Mouse (Mus musculus) neutrophil, adult 5-6 weeks (primary cell): ENCODE data around the gene Abhd12. TPM values are rescaled to one million over a fixed set of nuclear protein-coding genes. Genes with fewer than 3 reads are reported as not detected.

Experiments used
- ATAC-seq: fragments of 151-379, 151-347 bp; 2 replicates; pipeline ENCODE4 v1.8.0; 2017; ENCODE audit warnings: mild to moderate bottlenecking, moderate TSS enrichment; ENCODE audit not compliant: insufficient number of reproducible peaks, poor library complexity, low FRiP score, severe bottlenecking; ENCODE audit errors: extremely low read depth
- total RNA-seq: library from RNA; stranded (forward); fragments of 200-1000 nt; gene quantifications from 2 replicates; pipeline ENCODE4 v1.2.3, GENCODE M21; 2017

Gene Abhd12
- total RNA-seq, 1 experiment from 2014 or later = 55.6 TPM

DNA sequence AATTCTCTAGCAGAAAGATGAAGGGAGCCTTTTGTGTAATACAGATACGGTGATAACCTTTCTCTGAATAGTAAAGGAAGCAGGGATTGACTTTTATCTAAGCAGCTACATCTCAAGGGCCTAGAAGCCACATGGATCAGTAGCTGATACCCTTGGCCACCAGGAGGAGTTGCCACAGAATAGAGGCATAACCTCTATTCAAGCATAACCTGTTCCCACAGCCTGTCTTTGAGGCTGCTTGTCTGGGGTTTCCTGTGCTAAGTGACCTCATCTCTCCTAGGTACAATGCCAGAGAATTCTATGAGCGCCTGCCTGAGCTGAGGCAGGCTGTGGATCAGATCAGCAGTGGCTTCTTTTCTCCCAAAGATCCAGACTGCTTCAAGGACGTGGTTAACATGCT, 76.4 kb downstream of the Abhd12 start:
- ATAC-seq = peak; percentile 24; the same call in 1 of the 2 replicates

DNA sequence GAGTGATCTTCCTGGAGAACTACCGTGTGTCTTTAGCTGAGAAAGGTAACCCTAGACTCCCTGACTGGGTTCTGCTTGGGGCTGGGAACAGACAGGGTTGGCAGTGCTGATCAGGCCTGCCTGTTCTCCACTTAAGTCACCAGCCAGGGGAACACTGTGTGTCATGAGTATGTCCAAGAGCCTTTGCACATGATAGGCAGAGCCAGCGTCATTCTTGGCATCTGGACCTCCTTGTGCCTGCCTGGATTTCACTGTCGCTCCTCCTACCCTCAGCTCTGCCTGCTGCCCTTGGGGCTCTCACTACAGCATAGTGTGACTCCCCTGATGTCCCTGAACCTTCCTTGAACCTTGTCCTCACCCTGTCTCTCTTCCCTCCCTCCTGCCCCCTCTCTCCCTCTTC, 78.1 kb downstream of the Abhd12 start:
- no peak for ATAC-seq

DNA sequence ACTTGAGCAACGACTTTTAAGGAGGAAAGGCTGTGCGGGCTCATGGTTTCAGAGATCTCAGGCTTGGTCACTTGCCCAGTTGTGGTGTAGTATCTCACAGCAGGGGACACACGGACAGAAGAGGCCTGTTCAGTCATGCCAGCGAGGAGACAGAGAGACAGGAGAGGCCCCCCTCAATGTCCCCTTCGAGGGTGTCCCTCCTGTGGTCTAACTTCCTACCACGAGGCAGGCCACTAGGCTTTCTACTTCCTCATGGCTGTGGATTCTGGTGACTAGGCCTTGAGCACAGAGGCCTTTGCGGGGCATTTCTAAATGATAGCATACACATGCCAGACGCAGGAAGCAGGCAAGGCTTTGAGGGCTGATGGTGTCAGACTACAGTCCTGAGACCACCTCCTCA, 81.6 kb downstream of the Abhd12 start:
- ATAC-seq = no peak

DNA sequence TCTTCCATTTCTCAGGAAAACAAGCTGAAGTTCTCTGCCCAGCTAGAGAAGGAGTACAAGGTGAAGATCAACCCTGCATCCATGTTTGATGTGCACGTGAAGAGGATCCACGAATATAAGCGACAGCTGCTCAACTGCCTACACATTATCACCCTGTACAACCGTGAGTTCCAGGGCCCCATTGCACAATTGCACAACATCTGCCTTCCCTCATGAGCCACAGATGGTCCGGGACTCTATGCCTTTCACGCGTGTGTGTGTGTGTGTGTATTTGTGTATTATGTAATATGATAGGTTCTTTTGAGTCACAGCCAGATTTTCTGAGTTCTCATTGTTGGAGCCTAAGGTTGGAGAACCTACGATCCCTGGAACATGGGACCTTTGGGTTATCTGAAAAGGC, 83.8 kb downstream of the Abhd12 start:
- no peak for ATAC-seq

DNA sequence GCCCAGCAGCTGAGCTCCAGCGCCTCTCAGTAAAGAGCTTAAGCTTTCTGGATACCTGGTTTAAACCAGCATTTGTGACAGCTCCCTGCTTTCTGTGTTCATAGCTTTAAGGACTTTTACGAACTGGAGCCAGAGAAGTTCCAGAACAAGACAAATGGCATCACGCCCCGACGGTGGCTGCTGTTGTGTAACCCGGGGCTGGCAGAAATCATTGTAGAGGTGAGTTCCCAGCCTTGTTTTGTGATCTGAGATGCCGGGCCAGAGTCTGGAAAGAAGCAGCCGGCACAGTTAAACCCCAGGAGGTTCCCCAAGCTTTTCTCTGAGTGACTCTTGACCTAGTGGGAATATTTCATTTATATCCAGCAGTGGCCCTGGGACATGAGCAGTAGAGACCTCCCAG, 85.8 kb downstream of the Abhd12 start:
- no peak for ATAC-seq

DNA sequence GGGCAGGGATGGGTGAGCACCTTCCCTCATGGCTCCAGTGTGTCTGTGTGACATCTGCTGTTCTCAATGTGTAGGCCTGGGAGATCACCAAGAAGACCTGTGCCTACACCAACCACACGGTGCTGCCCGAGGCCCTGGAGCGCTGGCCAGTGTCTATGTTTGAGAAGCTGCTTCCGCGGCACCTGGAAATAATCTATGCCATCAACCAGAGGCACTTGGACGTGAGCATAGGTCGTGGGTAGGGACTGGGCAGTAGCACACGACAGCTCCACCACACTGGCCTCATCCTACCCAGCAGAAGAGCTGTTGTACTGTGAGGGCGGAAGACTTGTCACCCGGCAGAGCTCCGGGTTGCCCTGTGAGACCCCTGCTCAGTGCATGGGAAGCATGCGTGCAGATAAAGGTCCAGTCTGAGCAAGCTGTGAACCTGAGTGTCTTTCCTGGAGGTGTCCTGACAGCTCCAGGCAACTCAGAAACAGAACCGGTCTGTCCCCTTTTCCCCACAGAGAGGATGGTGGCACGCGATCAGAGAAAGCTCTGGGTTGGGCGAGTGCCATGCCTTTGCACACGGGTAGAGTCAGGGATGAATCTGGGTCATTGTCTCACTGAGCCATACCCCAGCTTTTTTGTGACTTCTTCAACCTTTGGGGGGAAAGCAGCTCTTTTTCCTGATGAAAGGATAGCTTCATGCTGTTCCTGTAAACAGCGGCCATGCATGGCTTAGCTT, 87.7 kb downstream of the Abhd12 start:
- ATAC-seq = no peak

DNA sequence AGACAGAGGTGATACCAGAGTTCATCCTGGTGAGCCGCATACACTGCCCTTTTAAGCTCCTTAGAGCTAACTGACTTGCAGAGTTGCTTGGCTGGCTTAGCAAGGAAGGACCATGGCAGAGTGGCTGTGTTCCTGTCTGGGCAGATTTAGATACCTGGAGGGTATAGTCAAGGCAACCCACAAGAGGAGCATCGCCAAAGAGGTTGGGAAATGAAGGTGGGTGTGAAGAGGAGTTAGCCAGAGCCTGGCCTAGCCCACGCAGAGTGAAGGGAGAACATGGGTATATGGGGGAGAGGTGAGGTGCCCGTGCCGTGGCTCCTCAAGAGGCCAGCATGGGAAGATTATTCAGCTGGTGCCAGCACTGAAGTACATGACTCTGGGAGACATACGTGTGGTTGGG, 91.7 kb downstream of the Abhd12 start:
- no peak for ATAC-seq

DNA sequence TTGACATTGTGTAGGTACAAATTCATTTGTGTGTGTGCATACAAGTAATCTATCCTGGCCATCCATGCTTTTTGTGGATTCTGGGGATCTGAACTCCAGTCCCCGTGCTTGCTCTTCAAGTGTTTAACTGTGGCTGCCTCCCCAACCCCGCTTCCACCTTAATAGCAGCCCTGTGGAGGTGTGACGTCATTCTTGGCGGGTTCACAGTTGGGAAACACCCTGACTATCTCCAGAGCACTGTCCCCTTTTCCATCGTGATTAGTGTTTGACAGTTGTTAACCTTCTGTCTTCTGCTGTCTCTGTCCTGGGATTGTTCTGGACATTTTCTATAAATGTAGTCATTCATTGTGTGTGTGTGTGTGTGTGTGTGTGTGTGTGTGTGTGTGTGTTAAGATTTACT, 93.9 kb downstream of the Abhd12 start:
- no peak for ATAC-seq

DNA sequence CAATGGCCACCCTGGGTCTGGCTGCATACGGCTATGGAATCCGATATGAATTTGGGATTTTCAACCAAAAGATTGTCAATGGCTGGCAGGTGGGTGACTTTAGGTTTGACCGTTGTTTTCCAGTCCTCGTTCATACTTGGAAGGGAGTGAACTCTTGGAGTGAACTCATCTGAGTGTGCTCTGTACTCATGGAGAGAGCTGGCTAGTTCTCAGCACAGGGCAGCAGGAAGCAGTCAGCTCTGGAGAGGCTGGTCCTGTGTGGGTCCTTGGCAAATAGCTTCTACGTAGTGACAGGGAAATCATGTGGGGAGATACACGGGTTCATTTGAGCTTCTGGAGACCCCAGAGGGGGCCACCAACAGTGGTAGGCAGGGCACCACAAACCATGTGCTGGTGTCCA, 95.7 kb downstream of the Abhd12 start:
- no peak for ATAC-seq

DNA sequence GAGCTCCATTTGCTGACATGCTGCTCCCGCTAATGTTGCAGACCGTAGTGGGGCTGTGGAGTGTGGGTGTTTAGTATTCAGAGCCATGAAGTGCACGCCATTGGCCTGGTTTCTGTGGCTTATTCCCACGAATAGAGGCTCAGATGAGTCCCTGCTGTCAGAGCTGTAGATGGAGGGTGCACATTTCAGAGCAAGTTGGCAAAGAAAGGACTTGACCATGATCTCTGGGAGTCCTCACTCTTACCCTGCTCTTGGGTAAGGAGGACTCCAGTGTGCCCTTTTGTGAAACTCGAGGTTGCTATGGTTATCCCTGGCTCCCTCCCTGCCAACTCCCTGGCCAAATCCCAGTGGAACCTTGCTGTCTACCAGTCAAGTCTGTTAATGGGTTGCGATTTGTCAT, 96.2 kb downstream of the Abhd12 start:
- ATAC-seq = no peak

DNA sequence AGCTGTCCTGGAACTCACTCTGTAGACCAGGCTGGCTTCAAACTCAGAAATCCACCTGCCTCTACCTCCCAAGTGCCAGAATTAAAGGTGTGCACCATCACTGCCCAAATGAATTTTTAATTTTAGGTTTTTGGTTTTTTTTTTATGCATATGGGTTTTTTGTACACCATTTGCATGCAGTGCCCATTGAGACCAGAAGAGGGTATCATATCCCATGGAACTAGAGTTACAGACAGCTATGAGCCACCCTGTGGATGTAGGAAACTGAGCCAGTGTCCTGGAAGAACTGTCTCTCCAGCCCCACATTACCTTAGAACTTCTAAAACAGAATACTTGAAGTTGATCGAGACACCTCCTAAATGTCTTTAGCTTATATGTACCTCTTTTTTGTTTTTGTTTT, 101.5 kb downstream of the Abhd12 start:
- ATAC-seq = 0 out of 2 replicates have a peak, but pooled peaks have one; percentile 45

DNA sequence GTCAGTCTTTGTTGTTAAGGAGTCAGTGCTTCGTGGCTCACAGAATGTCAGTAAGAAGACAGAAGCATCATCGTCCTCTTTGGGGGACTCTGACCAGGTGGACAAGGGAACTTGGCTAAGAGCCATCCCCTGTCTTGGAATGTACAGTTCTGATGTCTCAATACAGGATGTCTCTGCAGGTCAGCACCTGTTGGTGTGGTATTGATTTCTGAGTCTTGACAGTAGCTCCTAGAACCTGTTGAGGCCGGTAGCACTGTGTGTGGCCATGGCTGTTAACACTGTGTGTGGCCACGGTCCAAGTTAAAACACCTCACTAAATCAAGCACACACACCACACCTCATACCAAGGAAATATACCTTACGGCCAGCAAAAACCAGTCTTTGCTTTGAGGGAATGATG, 103.9 kb downstream of the Abhd12 start:
- no peak for ATAC-seq

DNA sequence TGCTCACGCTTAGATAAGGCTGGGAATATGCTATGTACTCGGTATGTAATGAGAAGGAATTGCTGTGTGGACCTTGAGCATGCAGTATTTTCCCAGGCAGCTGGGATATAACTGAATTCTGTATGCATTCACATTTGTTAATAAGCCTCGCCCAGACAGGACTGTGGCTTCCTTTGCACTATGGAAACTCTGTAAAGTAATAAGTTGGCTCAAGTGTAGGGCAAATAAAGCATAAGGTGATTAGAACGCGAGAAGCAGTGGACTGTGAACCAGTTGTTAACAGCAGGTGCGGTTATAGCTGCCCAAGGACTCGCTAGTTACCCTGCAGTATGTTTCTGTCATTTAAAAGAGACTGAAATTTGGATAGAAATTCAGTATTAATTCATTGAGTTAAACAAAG, 106.5 kb downstream of the Abhd12 start:
- no peak for ATAC-seq

DNA sequence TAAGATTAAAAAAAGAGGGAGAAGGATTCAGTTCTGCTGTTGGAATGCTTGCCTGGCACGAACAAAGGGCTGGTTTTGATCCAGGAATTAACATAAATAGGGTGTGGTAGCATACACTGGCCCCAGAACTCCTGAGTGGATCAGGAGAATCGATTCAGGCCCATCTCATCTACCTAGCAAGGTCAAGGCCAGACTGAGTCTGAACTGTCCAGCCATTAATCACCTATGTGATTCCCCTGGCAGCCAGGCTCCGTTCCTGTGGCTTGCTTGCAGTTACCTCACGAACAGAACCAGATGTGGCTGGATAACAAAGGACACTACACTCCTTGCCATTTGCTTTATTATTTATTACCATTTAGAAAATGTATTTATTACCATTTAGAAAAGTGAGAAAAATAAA, 111.2 kb downstream of the Abhd12 start:
- ATAC-seq = no peak

DNA sequence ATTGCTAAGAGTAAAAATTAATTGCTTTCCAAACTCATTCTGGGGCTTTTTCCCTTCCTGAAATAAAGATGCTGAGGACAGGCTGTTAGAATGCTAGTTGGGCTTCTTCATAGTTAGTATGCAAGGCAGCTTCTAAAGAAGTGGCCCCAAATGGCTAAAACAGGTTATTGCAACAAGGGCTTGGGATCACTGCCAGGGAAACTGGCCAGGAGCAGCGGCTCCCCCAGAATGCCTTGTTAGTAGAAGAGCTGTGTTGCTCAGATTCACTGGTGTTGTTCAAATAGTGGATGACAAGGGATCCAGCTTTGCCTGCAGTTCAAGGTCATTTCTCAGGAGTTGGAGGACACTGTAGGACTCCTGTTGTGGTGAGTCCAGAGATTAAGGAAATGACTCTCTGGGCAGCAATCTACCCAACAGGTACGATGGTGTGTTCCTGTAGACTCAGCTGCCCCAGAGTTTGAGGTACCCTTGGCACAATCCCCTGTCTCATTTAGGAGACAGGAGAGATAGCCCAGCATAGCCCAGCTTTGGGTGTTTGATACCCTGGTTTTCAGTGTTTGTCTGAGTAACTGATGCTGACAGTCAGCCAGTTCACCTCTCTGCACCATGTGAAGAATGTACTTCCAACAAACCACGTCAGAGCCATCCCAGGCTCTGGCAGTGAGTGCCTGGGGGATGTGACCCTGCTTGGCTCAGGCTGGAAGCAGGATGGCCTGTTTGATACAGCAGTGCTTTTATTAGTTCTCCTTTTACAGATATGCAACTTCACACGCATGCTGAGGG, 115.6 kb downstream of the Abhd12 start:
- ATAC-seq = no peak

DNA sequence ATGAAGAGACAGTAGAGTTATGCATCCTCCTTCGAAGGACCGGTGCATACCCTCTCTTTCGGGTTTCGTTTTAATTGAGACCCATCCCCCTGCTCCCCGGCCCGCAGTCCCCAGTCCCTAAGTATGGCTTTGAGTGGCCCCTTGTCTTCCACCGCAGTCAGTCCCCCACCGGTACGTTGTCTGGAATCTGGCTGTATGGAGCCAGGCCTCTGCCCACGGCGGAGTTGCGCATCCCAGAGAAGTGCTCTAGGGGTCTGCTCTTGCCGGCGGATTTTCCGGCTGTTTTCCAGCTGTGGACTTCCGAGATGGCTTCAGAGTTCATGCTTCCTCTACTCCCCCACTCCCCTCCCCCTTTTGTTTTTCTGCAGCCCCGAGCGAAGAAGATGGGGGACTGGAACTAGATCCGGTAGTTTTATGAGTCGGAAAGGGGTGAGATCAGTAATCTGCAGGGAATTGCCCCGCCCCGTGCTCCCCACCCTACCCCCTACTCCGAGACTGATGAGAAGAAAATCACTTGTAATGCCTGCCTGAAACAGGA, 117.2 kb downstream of the Abhd12 start:
- no peak for ATAC-seq

DNA sequence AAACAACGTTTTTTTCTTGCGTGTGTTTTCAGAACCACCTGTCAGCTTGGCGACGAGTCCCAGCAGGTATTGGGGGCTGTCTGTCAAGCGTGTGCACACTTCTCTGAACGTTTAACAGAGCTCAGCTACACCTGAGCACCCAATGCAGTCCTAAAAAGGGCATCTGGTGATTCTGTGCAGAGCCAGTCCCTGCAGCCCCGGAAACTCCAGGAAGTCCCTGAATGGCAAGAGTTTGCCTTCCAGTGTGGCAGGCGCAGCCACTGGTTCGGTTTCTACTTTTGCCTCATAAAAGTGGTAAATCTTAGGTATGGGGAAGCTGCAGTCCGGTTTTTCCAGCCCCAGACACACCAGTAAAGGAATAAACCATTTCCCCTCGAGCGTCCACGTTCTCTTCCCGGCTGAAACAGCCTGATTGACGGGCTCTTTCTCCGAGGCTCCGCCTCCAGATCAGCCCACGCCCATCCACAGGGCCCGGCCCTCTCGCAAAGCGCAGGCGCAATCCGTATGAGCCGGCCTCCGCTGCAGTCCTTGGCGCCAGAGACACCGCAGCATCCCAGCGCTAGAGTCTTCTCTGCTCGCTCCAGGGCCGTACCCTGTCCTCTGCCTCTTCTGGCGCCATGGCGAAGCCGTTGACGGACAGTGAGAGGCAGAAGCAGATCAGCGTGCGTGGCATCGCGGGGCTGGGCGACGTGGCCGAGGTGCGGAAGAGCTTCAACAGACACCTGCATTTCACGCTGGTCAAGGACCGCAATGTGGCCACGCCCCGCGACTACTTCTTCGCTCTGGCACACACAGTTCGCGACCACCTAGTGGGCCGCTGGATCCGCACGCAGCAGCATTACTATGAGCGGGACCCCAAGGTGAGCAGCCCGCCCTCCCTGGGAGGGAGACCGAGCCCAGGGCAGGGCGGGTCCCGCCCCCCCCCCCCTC, 118.0 kb downstream of the Abhd12 start, which contains the start of gene Pygb:
TSS of gene Pygb (plus strand) at position 485 of the 930 bp plus-strand sequence.
- peak; percentile 92 for ATAC-seq

DNA sequence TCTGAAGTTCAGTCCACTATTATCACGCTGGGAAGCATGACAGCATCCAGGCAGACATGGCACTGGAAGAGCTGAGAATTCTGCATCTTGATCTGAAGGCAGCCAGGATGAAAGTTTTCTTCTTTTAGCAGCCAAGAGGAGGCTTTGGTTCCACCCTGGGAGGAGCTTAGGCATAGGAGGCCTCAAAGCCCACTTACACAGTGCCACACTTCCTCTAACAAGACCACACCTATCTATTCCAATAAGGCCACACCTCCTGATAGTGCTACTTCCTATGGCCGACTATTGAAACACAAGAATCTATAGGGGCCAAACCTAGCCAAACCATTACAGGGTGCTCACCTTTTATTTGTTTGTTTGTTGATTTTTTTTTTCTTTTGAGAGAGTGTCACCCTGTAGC, 121.7 kb downstream of the Abhd12 start:
- no peak for ATAC-seq
